Mouse (Mus musculus) lung, postnatal 14 days (tissue): Measurements from ENCODE around the gene Slc11a1.
"Not testable (repeated sequence)": the region's sequence is repeated elsewhere in the genome, so short reads cannot be mapped to it uniquely, and the experiment has no call there.

Source experiments
- DNase-seq: peaks from one replicate; pipeline ENCODE4 v3.0.0; 2021

Slc11a1 gene

GRCm38 (mm10) chr1:74374980-74375379, at the start of gene Slc11a1:
TSS of gene Slc11a1 (plus strand) at chr1:74375195.
- no peak for DNase-seq

- DNase-seq = not testable (repeated sequence)
These were observed 48.1 kb upstream of the Slc11a1 start for GRCm38 (mm10) chr1:74326916-74327315.

- no peak for DNase-seq
These were observed 45.0 kb upstream of the Slc11a1 start for GRCm38 (mm10) chr1:74329899-74330431.

- no peak for DNase-seq
These were observed 43.8 kb upstream of the Slc11a1 start for GRCm38 (mm10) chr1:74331046-74331681.

- peak; percentile 98 for DNase-seq
These were observed 42.7 kb upstream of the Slc11a1 start for GRCm38 (mm10) chr1:74332241-74332763.

GRCm38 (mm10) chr1:74332930-74333329, 42.1 kb upstream of the Slc11a1 start:
- DNase-seq = no peak

- DNase-seq = no peak
These were observed 40.4 kb upstream of the Slc11a1 start for GRCm38 (mm10) chr1:74334607-74335006.

- DNase-seq = no peak
These were observed 40.0 kb upstream of the Slc11a1 start for GRCm38 (mm10) chr1:74335033-74335432.

- DNase-seq = no peak
These were observed 39.4 kb upstream of the Slc11a1 start for GRCm38 (mm10) chr1:74335436-74336170.

GRCm38 (mm10) chr1:74337241-74337771, 37.7 kb upstream of the Slc11a1 start:
- no peak for DNase-seq

- DNase-seq = no peak
These were observed 37.0 kb upstream of the Slc11a1 start for GRCm38 (mm10) chr1:74338013-74338412.

- DNase-seq = no peak
These were observed 36.4 kb upstream of the Slc11a1 start for GRCm38 (mm10) chr1:74338626-74339025.

- no peak for DNase-seq
These were observed 35.1 kb upstream of the Slc11a1 start for GRCm38 (mm10) chr1:74339917-74340316.

- no peak for DNase-seq
These were observed 34.6 kb upstream of the Slc11a1 start for GRCm38 (mm10) chr1:74340361-74340764.

GRCm38 (mm10) chr1:74340992-74341391, 34.0 kb upstream of the Slc11a1 start:
- not testable (repeated sequence) for DNase-seq

GRCm38 (mm10) chr1:74341898-74342297, 33.1 kb upstream of the Slc11a1 start:
- no peak for DNase-seq

- DNase-seq = no peak
These were observed 32.7 kb upstream of the Slc11a1 start for GRCm38 (mm10) chr1:74342308-74342707.

GRCm38 (mm10) chr1:74343161-74343560, 31.8 kb upstream of the Slc11a1 start:
- DNase-seq = no peak

GRCm38 (mm10) chr1:74344163-74344916, 30.7 kb upstream of the Slc11a1 start:
- no peak for DNase-seq

- no peak for DNase-seq
These were observed 23.7 kb upstream of the Slc11a1 start for GRCm38 (mm10) chr1:74351185-74351769.

- no peak for DNase-seq
These were observed 22.4 kb upstream of the Slc11a1 start for GRCm38 (mm10) chr1:74352532-74353096.
